Mouse (Mus musculus): Measurements from ENCODE around the gene Rpap2. TPM values are rescaled to one million over a fixed set of nuclear protein-coding genes. Genes with fewer than 3 reads are reported as not detected.

The Rpap2 gene
- polyA plus RNA-seq, 1 experiment: 3.8 TPM

DNA sequence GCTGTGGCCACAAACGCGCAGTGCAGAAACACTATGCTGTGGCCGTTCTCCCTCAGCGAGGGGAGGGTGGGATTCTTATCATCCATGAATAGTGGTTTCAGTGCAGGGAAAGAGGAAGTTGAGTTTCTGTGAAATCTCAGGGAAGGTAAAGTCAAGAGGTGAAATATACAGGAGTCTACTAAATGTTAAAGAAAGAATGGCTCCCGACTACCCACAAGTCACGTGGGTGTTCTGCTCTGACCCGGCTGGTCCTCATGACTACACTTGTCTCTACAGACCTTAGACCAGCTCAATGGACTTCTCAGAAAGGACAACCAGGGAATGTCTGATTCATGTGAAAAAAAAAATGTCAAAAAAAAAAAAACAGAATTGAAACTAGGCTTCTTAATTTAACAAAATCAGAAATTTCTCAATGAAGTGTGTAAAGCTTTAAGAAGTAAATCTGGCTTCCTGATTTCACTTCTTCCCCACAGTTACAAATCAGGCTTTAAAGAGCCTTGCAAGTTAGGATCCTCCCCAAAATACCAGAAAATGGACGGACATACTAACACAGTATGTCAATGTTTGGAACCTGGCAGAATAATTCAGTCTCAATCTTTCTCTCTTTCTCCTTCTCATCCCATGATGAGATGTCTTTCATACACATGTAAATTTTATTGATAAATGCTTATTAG lies 111.1 kb downstream of the Rpap2 start:
- WGBS: 6% methylated on average over 8 of the region's 8 CpGs
- TF ChIP-seq POLR2A (IDR thresholded peaks at IDR 0.05; ENCODE audit: borderline replicate concordance, control insufficient read depth, low read depth, low read length) (no peak), CTCF (IDR thresholded peaks at IDR 0.05; ENCODE audit: control insufficient read depth, insufficient read depth, low read length) (no peak)
- Histone ChIP-seq H3K4me3 (replicated peaks; ENCODE audit: control insufficient read depth, low read depth, low read length) (no peak overlapping the region), H3K27ac (ENCODE audit: control insufficient read depth, insufficient read depth, low read depth, low read length, poor library complexity) (no peak overlapping the region), H3K4me1 (ENCODE audit: control insufficient read depth, insufficient read depth, low read length) (peaks cover 3% of the 10 kb centered on the region; the same call in 1 of the 2 replicates)

Other genes starting within 250 kb of the Rpap2 start
- not detected in 2 replicates for gene Ephx4, start 194.6 kb upstream of the Rpap2 start, polyA plus RNA-seq (2011; ENCODE audit: insufficient read depth, insufficient read length, low replicate concordance, missing spikeins)
- gene Lpcat2b, start 165.8 kb upstream of the Rpap2 start, polyA plus RNA-seq (2011; ENCODE audit: insufficient read depth, insufficient read length, low replicate concordance, missing spikeins): not detected in 2 replicates
- 2.9 and 3.5 TPM in 2 replicates for gene Btbd8, start 159.4 kb upstream of the Rpap2 start, polyA plus RNA-seq (2011; ENCODE audit: insufficient read depth, insufficient read length, low replicate concordance, missing spikeins)
- not detected in 2 replicates for gene Gm42669, start 89.8 kb upstream of the Rpap2 start, polyA plus RNA-seq (2011; ENCODE audit: insufficient read depth, insufficient read length, low replicate concordance, missing spikeins)
- gene 1700028K03Rik, start 62.7 kb upstream of the Rpap2 start, polyA plus RNA-seq (2011; ENCODE audit: insufficient read depth, insufficient read length, low replicate concordance, missing spikeins): not detected in 2 replicates
- 2.7 and 4.6 TPM in 2 replicates for gene Glmn, start 515 bp downstream of the Rpap2 start, polyA plus RNA-seq (2011; ENCODE audit: insufficient read depth, insufficient read length, low replicate concordance, missing spikeins)
- 9.0 and 21.1 TPM in 2 replicates for gene Gfi1, start 128.7 kb downstream of the Rpap2 start, polyA plus RNA-seq (2011; ENCODE audit: insufficient read depth, insufficient read length, low replicate concordance, missing spikeins)
- not detected in 2 replicates for gene Ube2d2b, start 232.7 kb downstream of the Rpap2 start, polyA plus RNA-seq (2011; ENCODE audit: insufficient read depth, insufficient read length, low replicate concordance, missing spikeins)